Mouse (Mus musculus): ENCODE results near the gene Olfr847. TPM values are rescaled to one million over a fixed set of nuclear protein-coding genes. Genes with fewer than 3 reads are reported as not detected.

The Olfr847 gene
- polyA plus RNA-seq (2015; fragmentation: Nextera tagmentation; extraction: Ambion mirVana): not detected in 2 replicates

- no peaks in the 10 kb centered on the region for H3K4me1 ChIP-seq (ENCODE audit: control insufficient read depth, insufficient read depth, low read length)
- no peak within 1 kb of the TSS for H3K27ac ChIP-seq (ENCODE audit: low read length)
- no peak for ATAC-seq
- WGBS: 59% methylated on average over 1 of the region's 1 CpGs
- no peak within 1 kb of the TSS for H3K4me2 ChIP-seq (ENCODE audit: low read depth, low read length)
- no peaks in the 10 kb centered on the region for H3K36me3 ChIP-seq (ENCODE audit: control insufficient read depth, insufficient read depth, low read length)
- no peaks in the 10 kb centered on the region for H3K27me3 ChIP-seq (replicated peaks; ENCODE audit: control insufficient read depth, insufficient read depth, low read length)
- no peak within 1 kb of the TSS for H3K9ac ChIP-seq (ENCODE audit: low read depth, low read length)
- 0 out of 2 replicates have a peak, but pooled peaks cover 2% of the 10 kb centered on the region for H3K9me3 ChIP-seq (ENCODE audit: control insufficient read depth, low read length)
- H3K4me3 ChIP-seq (ENCODE audit: low read length): no peak within 1 kb of the TSS
Measured at GRCm38 (mm10) chr9:19378569-19378968, at the start of gene Olfr847. Gene Olfr847 (minus strand): TSS chr9:19378669.

GRCm38 (mm10) chr9:19363905-19364304 is 14.6 kb downstream of the Olfr847 start, which contains the start of gene Olfr846:
Gene Olfr846 (minus strand): TSS chr9:19364005.
- H3K27me3 ChIP-seq (replicated peaks; ENCODE audit: control insufficient read depth, insufficient read depth, low read length): no peaks in the 10 kb centered on the region
- H3K9ac ChIP-seq (ENCODE audit: low read depth, low read length): no peak within 1 kb of the TSS
- no peaks in the 10 kb centered on the region for H3K9me3 ChIP-seq (ENCODE audit: control insufficient read depth, low read length)
- no peak within 1 kb of the TSS for H3K27ac ChIP-seq (ENCODE audit: low read length)
- ATAC-seq: no peak
- 52% methylated on average over 1 of the region's 1 CpGs for WGBS
- no peak within 1 kb of the TSS for H3K4me3 ChIP-seq (ENCODE audit: low read length)
- no peaks in the 10 kb centered on the region for H3K4me1 ChIP-seq (ENCODE audit: control insufficient read depth, insufficient read depth, low read length)
- no peak within 1 kb of the TSS for H3K4me2 ChIP-seq (ENCODE audit: low read depth, low read length)
- no peaks in the 10 kb centered on the region for H3K36me3 ChIP-seq (ENCODE audit: control insufficient read depth, insufficient read depth, low read length)

- Histone ChIP-seq H3K4me2 (ENCODE audit: low read depth, low read length) (no peak within 1 kb of the TSS), H3K36me3 (ENCODE audit: control insufficient read depth, insufficient read depth, low read length) (no peaks in the 10 kb centered on the region), H3K4me3 (ENCODE audit: low read length) (no peak within 1 kb of the TSS), H3K27ac (ENCODE audit: low read length) (no peak within 1 kb of the TSS), H3K27me3 (replicated peaks; ENCODE audit: control insufficient read depth, insufficient read depth, low read length) (no peaks in the 10 kb centered on the region), H3K9ac (ENCODE audit: low read depth, low read length) (no peak within 1 kb of the TSS), H3K9me3 (ENCODE audit: control insufficient read depth, low read length) (no peaks in the 10 kb centered on the region), H3K4me1 (ENCODE audit: control insufficient read depth, insufficient read depth, low read length) (no peaks in the 10 kb centered on the region)
- WGBS: 55% methylated on average over 1 of the region's 1 CpGs
- no peak for ATAC-seq
Measured at GRCm38 (mm10) chr9:19336157-19336556, 42.3 kb downstream of the Olfr847 start, which contains the start of gene Olfr845. Gene Olfr845 (plus strand): TSS chr9:19336457.

Other genes with a start within 250 kb of the Olfr847 start
- gene Olfr837, start 242.4 kb downstream of the Olfr847 start, polyA plus RNA-seq (2015; fragmentation: Nextera tagmentation; extraction: Ambion mirVana): not detected in 2 replicates
- not detected in 2 replicates for gene Olfr839-ps1, start 201.4 kb downstream of the Olfr847 start, polyA plus RNA-seq (2015; fragmentation: Nextera tagmentation; extraction: Ambion mirVana)
- gene Olfr843, start 126.7 kb downstream of the Olfr847 start, polyA plus RNA-seq (2015; fragmentation: Nextera tagmentation; extraction: Ambion mirVana): not detected in 2 replicates
- not detected in 2 replicates for gene Olfr844, start 62.3 kb downstream of the Olfr847 start, polyA plus RNA-seq (2015; fragmentation: Nextera tagmentation; extraction: Ambion mirVana)
- gene Olfr845, start 42.2 kb downstream of the Olfr847 start, polyA plus RNA-seq (2015; fragmentation: Nextera tagmentation; extraction: Ambion mirVana): not detected in 2 replicates
- not detected in 2 replicates for gene Olfr846, start 14.7 kb downstream of the Olfr847 start, polyA plus RNA-seq (2015; fragmentation: Nextera tagmentation; extraction: Ambion mirVana)
- gene Olfr849, start 61.6 kb upstream of the Olfr847 start, polyA plus RNA-seq (2015; fragmentation: Nextera tagmentation; extraction: Ambion mirVana): not detected in 2 replicates
- gene Olfr850, start 99.6 kb upstream of the Olfr847 start, polyA plus RNA-seq (2015; fragmentation: Nextera tagmentation; extraction: Ambion mirVana): not detected in 2 replicates
- gene Olfr851, start 114.6 kb upstream of the Olfr847 start, polyA plus RNA-seq (2015; fragmentation: Nextera tagmentation; extraction: Ambion mirVana): not detected in 2 replicates
- not detected in 2 replicates for gene Olfr853, start 162.4 kb upstream of the Olfr847 start, polyA plus RNA-seq (2015; fragmentation: Nextera tagmentation; extraction: Ambion mirVana)
- gene Olfr854, start 188.7 kb upstream of the Olfr847 start, polyA plus RNA-seq (2015; fragmentation: Nextera tagmentation; extraction: Ambion mirVana): not detected in 2 replicates
- gene Olfr855, start 203.9 kb upstream of the Olfr847 start, polyA plus RNA-seq (2015; fragmentation: Nextera tagmentation; extraction: Ambion mirVana): not detected in 2 replicates
- gene Zfp317, start 243.4 kb upstream of the Olfr847 start, polyA plus RNA-seq (2015; fragmentation: Nextera tagmentation; extraction: Ambion mirVana): 19.8 and 21.8 TPM in 2 replicates

All from intestine, embryonic 16.5 days (tissue).